Mouse (Mus musculus) G1E (cell line): Measurements from ENCODE around the gene Cadm2.

Experiments
- CTCF ChIP-seq: IDR thresholded peaks from 2 replicates; pipeline ENCODE4 v1.5.1; 2012; ENCODE audit warnings: low read depth, low read length, inconsistent platforms, mixed read lengths
- GATA1 ChIP-seq: IDR thresholded peaks from 2 replicates; pipeline ENCODE4 v1.6.1; 2012; ENCODE audit warnings: borderline replicate concordance, low read length, inconsistent platforms, mixed read lengths
- GATA2 ChIP-seq: IDR thresholded peaks from 2 replicates; pipeline ENCODE4 v1.6.1; 2012; ENCODE audit warnings: low read depth, low read length, inconsistent platforms, borderline replicate concordance
- POLR2AphosphoS5 ChIP-seq: IDR thresholded peaks from 2 replicates; pipeline ENCODE4 v1.6.1; 2012; ENCODE audit warnings: low read depth, low read length, inconsistent platforms; ENCODE audit not compliant: insufficient replicate concordance
- TAL1 ChIP-seq: conservative IDR thresholded peaks from 2 replicates; pipeline ENCODE4 v1.6.1; 2012; ENCODE audit warnings: low read depth, low read length, inconsistent platforms, mixed read lengths

GRCm38 (mm10) chr16:67620826-67621505, at the start of gene Cadm2:
- no peak for TF ChIP-seq CTCF
- TF ChIP-seq POLR2AphosphoS5 = no peak
- TF ChIP-seq GATA1 = no peak
- no peak for TF ChIP-seq TAL1
- no peak for TF ChIP-seq GATA2
